Mouse (Mus musculus) midbrain, embryonic 14.5 days (tissue): ENCODE results near the gene Sugt1. TPM values are rescaled to one million over a fixed set of nuclear protein-coding genes. Genes with fewer than 3 reads are reported as not detected.

Experiments used
- ATAC-seq: fragments of 200-750 bp; cut with Nextera tagmentation; 2 replicates; pipeline ENCODE4 v1.8.0; 2017; ENCODE audit warnings: moderate number of reproducible peaks, moderate library complexity; ENCODE audit not compliant: low FRiP score, low TSS enrichment
- DNase-seq: peaks from one replicate; pipeline ENCODE4 v3.0.0-alpha.2; 2015
- H3K27ac ChIP-seq: fragments of 300-500 bp; sonication (generic); replicated peaks from 2 replicates; pipeline ENCODE4 v1.5.1; 2014; ENCODE audit warnings: mild to moderate bottlenecking, low read depth, low read length, moderate library complexity
- H3K27me3 ChIP-seq: fragments of 300-500 bp; sonication (generic); 2 replicates; pipeline ENCODE4 v1.6.1; 2014; ENCODE audit warnings: low read length, control low read depth, mixed read lengths; ENCODE audit not compliant: control insufficient read depth, insufficient read depth
- H3K36me3 ChIP-seq: fragments of 300-500 bp; sonication (generic); 2 replicates; pipeline ENCODE4 v1.6.1; 2014; ENCODE audit warnings: low read length, control low read depth; ENCODE audit not compliant: control insufficient read depth, insufficient read depth
- H3K4me1 ChIP-seq: fragments of 300-500 bp; sonication (generic); 2 replicates; pipeline ENCODE4 v1.6.1; 2014; ENCODE audit warnings: mild to moderate bottlenecking, antibody characterized with exemption, low read length, control low read depth; ENCODE audit not compliant: control insufficient read depth, insufficient read depth
- H3K4me2 ChIP-seq: fragments of 300-500 bp; sonication (generic); 2 replicates; pipeline ENCODE4 v1.6.1; 2014; ENCODE audit warnings: mild to moderate bottlenecking, low read length, moderate library complexity
- H3K4me3 ChIP-seq: fragments of 300-500 bp; sonication (generic); replicated peaks from 2 replicates; pipeline ENCODE4 v1.5.1; 2014; ENCODE audit warnings: low read depth, low read length
- H3K9ac ChIP-seq: fragments of 300-500 bp; sonication (generic); replicated peaks from 2 replicates; pipeline ENCODE4 v1.6.1; 2014; ENCODE audit warnings: mild to moderate bottlenecking, low read length, moderate library complexity
- H3K9me3 ChIP-seq: fragments of 300-500 bp; sonication (generic); 2 replicates; pipeline ENCODE4 v1.6.1; 2016; ENCODE audit warnings: low read length, control low read depth, mixed read lengths; ENCODE audit not compliant: control insufficient read depth
- WGBS: fragments of 180-500 bp; shearing (Covaris S2); extraction: QIAGEN DNeasy Blood & Tissue Kit; methylation state at CpG from one replicate; pipeline ENCODE4 v1.1.7; 2014; 5-methylcytosine and 5-hydroxymethylcytosine counted together
- polyA plus RNA-seq: library from polyadenylated mRNA; unstranded; fragments of >200 nt; fragmentation: Nextera tagmentation; extraction: Ambion mirVana; gene quantifications from 2 replicates; pipeline ENCODE4 v1.2.1, GENCODE M21; 2014

Gene Sugt1
- polyA plus RNA-seq, 1 experiment from 2014 or later, result 128 TPM

DNA sequence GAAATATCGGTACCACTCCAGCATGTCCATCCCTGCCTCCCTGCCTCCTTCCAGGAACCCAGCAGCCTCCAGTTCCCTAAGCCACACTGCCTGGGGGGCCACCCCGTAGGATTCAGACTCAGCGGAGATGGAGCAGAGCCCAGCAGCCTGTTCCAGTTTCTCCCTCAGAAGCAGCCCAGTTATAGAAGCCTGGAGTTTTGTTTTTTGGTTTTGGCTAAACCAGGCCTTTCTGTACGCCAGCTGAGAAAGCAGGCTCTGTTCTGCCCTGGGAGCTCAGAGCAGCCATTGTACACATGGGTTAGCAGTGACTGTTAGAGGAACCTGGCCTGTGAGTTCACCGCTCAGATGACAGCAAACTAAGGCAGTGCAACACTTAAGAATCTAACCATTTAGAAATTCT is 70.8 kb downstream of the Sugt1 start:
- no peaks in the 10 kb centered on the region for H3K9me3 ChIP-seq
- H3K27ac ChIP-seq, result no peak overlapping the region
- no peaks in the 10 kb centered on the region for H3K27me3 ChIP-seq
- 78% methylated on average over 5 of the region's 5 CpGs for whole genome bisulfite sequencing
- DNase-seq (no peak), ATAC-seq (no peak)
- peaks cover 7% of the 10 kb centered on the region for H3K4me1 ChIP-seq
- H3K9ac ChIP-seq, result no peak overlapping the region
- H3K4me3 ChIP-seq, result no peak overlapping the region
- H3K36me3 ChIP-seq, result no peaks in the 10 kb centered on the region
- H3K4me2 ChIP-seq, result no peak overlapping the region

DNA sequence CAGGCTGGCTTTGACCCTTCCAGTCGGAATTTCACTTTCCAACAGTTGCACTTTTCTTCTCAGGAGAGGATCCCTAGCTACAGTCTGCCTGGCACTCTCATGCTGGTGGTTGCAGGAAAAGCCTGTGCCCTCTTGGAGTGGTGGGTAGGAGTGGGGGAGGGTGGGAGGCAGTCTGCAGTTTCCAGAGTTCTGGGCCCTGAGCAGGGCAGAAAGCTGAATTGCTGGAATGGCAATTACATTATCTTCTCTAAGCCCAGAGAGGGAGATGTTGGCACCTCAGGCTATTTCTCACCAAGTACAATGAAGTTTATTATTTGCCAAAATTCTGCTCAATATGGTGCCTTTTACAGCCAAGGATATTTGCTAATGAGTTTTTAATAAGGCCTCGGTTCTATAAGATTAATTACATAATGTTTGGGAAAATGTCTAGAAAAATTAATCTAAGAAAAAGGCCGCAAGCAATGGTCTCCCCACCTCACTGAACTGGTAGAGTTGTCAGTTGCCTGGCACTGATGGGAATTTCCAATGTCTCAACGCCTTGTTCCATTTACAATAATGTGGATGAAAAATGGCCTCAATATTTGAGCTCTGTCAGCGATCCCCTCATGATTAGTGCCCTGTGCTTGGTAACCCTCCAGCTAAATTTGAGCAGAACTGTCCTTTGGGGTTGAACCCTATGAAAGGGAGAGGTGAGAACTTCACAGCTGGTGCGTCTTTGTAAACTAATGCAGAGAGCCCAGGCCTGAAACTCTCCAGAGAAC is 71.4 kb downstream of the Sugt1 start:
- H3K9ac ChIP-seq, result no peak overlapping the region
- H3K9me3 ChIP-seq, result no peaks in the 10 kb centered on the region
- DNase-seq (no peak), ATAC-seq (no peak)
- H3K36me3 ChIP-seq, result no peaks in the 10 kb centered on the region
- 75% methylated on average over 6 of the region's 6 CpGs for WGBS
- H3K4me1 ChIP-seq, result peaks cover 7% of the 10 kb centered on the region
- H3K4me3 ChIP-seq, result no peak overlapping the region
- no peak overlapping the region for H3K4me2 ChIP-seq
- H3K27me3 ChIP-seq, result no peaks in the 10 kb centered on the region
- H3K27ac ChIP-seq, result no peak overlapping the region

DNA sequence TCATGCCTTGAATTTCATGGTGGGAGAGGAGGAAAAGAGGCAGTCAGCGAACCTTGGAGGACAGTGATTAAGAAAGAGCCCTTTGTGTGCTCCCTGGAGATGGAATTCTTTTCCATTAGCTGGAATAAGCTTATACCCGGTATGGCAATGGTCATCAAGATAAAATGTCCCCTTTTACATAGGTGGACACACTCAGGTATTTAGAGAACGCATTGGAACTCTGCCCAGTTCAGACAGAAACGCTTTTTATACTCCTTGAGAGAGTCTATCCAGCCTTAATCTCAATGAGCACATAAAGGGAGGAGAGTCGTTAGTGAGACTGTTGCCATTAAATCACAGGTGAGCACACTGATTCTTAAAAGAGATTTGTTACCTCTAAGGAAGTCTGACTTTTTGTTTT is 73.0 kb downstream of the Sugt1 start:
- WGBS, result 36% methylated on average over 5 of the region's 5 CpGs
- Histone ChIP-seq H3K27me3 (no peaks in the 10 kb centered on the region), H3K4me3 (no peak overlapping the region), H3K4me2 (no peak overlapping the region), H3K9ac (no peak overlapping the region), H3K4me1 (peaks cover 7% of the 10 kb centered on the region), H3K27ac (no peak overlapping the region), H3K9me3 (no peaks in the 10 kb centered on the region), H3K36me3 (no peaks in the 10 kb centered on the region)
- DNase-seq (no peak), ATAC-seq (no peak)

DNA sequence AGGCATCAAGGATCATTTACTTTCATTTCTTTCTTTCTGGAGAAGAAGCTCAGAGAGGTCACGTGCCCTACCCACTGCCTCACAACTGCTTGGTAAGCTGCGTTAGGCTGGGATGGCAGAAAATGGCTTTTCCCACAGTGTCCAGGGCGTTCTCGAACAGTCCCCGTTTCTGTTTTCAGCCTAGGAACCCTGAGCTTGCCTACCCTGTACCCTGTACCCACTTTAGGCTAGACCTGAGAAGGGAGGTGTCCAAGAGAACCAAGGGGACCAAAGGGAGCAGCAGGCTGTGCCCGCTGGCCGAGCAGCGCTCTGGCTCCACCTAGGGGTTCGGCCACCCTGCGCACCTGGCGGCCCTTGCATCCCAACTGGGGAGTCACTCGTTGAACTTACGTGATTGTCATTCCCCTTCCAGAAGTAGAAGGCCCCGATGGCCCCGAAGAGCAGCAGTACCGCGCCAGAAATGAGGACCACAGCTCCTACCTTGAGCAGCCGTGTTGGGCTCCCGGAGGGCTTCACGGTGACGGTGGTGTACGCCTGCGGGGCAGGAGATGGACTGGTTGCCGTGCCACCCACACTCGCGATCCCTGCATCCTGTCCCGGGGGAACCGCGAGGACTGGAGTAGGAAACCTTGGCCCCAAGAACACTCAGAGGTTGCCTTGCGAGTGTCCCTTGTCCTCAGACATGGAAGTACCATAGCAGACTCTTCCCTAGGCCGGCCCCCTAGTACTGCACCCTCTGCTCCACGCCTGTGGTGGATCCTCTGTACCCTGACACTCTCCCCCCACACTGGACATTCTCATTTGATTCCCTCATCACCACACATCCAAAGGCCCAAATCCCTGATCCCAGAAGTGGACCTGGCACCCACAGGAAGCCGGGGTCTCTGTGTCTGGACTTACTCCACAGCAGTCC is 73.8 kb downstream of the Sugt1 start:
- DNase-seq, result peak; percentile 54
- WGBS, result 19% methylated on average over 33 of the region's 33 CpGs
- H3K9ac ChIP-seq, result no peak overlapping the region

DNA sequence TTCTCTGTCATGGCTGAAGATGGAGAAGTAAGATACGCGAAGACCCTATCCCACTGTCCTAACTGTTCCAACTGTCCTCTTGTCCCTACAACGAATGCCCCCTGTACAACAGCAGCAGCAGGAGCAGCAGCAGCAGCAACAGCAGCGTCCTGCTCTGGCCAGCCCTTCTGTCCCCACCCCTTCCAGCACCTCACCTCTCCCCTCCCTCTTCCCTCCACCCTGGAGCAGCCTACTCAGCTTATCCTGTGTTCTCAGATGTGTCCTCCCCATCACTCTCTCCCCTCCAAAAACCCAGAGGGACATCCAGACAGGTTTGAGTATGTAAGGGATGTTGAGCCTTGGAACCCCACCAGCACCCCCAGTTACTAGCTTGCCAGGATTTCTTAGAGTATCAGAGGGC is 74.5 kb downstream of the Sugt1 start, which contains the start of gene Cnmd:
Gene Cnmd, minus strand, starts transcription at position 170 of the 400 bp plus-strand sequence.
- Histone ChIP-seq H3K27me3 (no peaks in the 10 kb centered on the region), H3K4me2 (peak within 1 kb of the TSS; percentile 47), H3K36me3 (no peaks in the 10 kb centered on the region), H3K27ac (no peak within 1 kb of the TSS), H3K9ac (no peak within 1 kb of the TSS), H3K4me3 (0 out of 2 replicates have a peak within 1 kb of the TSS, but pooled peaks have one; percentile 10), H3K4me1 (peaks cover 7% of the 10 kb centered on the region), H3K9me3 (no peaks in the 10 kb centered on the region)
- ATAC-seq (peak; percentile 31; the same call in 1 of the 2 replicates), DNase-seq (no peak)
- 64% methylated on average over 4 of the region's 4 CpGs for WGBS

More for the DNA sequence above, 73.8 kb downstream of the Sugt1 start:
- peak; percentile 62 for ATAC-seq
- Histone ChIP-seq H3K36me3 (no peaks in the 10 kb centered on the region), H3K4me2 (peak overlapping the region; percentile 47), H3K27me3 (no peaks in the 10 kb centered on the region), H3K4me3 (0 out of 2 replicates have a peak overlapping the region, but pooled peaks have one; percentile 10), H3K9me3 (no peaks in the 10 kb centered on the region), H3K4me1 (peaks cover 7% of the 10 kb centered on the region), H3K27ac (no peak overlapping the region)

DNA sequence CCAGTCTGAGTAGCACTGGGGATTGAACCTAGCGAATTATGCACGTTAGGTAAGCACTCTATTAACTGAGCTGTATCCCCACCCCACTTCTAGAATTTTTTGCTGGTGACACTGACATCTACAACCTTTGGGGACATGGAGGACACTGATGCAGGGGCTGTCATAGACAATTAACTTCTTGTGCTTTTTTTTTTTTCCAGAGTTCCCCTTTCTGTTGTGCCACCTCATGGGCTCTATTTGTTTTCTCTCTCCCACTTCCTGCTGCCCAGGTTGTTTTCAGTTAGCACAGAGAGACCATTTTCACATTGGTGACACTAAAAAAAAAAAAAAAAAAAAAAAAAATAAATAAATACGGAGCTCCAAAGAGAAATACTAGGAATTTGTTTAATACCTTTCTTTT is 83.5 kb downstream of the Sugt1 start:
- no peak overlapping the region for H3K27ac ChIP-seq
- H3K4me2 ChIP-seq, result no peak overlapping the region
- DNase-seq, result no peak
- no peak overlapping the region for H3K4me3 ChIP-seq
- ATAC-seq, result no peak
- WGBS, result 88% methylated on average over 3 of the region's 3 CpGs
- no peak overlapping the region for H3K9ac ChIP-seq
- no peaks in the 10 kb centered on the region for H3K27me3 ChIP-seq
- H3K9me3 ChIP-seq, result no peaks in the 10 kb centered on the region
- peaks cover 7% of the 10 kb centered on the region for H3K4me1 ChIP-seq
- no peaks in the 10 kb centered on the region for H3K36me3 ChIP-seq

DNA sequence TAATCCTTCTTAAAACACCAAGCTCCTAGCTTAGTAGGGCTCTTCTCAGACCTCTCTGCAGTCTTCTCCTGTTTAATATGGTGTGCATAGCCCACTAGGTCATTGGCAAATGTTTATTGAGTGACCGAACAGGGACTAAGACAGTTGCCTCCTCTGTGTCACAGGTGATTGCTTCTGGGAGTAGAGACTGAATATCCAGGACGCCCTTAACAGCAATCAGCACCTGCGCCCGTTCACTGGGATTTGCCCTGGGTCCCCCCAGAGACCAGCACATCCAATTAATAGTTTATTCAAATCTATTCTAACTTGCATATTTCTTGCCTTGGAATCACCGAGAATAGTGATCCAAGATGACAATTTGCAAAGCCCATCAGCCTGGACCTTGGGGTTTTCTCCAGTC is 85.1 kb downstream of the Sugt1 start:
- no peak overlapping the region for H3K27ac ChIP-seq
- no peak overlapping the region for H3K4me2 ChIP-seq
- no peaks in the 10 kb centered on the region for H3K36me3 ChIP-seq
- DNase-seq (no peak), ATAC-seq (no peak)
- no peaks in the 10 kb centered on the region for H3K27me3 ChIP-seq
- 48% methylated on average over 5 of the region's 5 CpGs for WGBS
- no peak overlapping the region for H3K9ac ChIP-seq
- H3K9me3 ChIP-seq, result no peaks in the 10 kb centered on the region
- H3K4me3 ChIP-seq, result no peak overlapping the region
- peaks cover 7% of the 10 kb centered on the region for H3K4me1 ChIP-seq

DNA sequence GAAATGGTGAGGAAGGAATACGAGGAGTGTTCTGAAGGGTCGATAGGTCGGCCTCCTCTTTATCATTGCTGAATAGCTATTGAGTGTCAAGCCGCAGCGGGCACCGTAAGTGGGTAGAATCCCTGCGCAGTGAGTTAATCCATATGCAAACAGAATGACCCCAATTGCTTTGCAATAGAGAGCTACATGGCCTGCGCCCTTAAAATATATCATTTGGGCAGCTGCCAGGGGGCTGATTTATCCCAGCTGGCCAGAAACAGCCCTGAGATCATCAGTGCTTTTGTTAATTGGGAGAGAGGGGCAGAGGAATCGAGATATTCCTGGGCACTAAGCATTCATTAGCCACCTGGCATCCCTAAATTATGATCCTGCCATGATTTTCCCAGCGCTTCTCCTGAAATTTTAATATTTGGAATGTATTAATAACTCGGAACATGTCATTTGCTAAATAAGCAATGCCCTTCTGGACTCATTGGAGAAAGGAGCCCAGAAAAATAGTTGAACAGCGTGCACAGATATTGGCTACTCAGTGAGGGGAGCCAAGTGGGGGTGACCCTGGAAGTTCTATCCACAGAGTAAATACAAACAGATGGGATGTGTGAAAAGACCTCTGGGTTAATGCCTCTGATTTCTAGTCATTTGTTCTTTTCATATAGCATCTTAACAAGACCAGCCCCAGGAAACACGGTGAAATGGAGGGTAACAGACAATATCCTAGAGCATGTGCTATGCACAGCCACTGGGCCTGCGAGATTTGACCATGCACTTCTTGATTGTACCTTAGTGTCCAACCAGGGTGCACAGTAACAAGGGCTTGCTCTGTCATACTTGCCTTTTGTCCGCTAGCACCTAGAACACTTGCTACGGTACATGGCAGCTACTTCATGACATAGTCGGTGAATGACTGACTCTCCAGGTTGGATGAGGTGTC is 85.9 kb downstream of the Sugt1 start:
- ATAC-seq (peak; percentile 39; the same call in 1 of the 2 replicates), DNase-seq (peak; percentile 54)
- Histone ChIP-seq H3K9me3 (no peaks in the 10 kb centered on the region), H3K27me3 (no peaks in the 10 kb centered on the region), H3K4me2 (0 out of 2 replicates have a peak overlapping the region, but pooled peaks have one; percentile 7), H3K4me3 (no peak overlapping the region), H3K27ac (no peak overlapping the region; the same call in 1 of the 2 replicates), H3K4me1 (peaks cover 9% of the 10 kb centered on the region), H3K9ac (no peak overlapping the region), H3K36me3 (no peaks in the 10 kb centered on the region)
- 49% methylated on average over 17 of the region's 17 CpGs for WGBS
